Mouse (Mus musculus) cerebellum, adult 2 months (tissue): ENCODE measurements around the gene Il2.

ENCODE experiments used
- CTCF ChIP-seq: fragments of 200-500 bp; IDR thresholded peaks from 2 replicates; pipeline ENCODE4 v1.5.1; 2011; ENCODE audit warnings: low read depth, mild to moderate bottlenecking, control low read depth, low read length, moderate library complexity, borderline replicate concordance; ENCODE audit not compliant: insufficient read depth
- POLR2A ChIP-seq: fragments of 200-500 bp; IDR thresholded peaks from 2 replicates; pipeline ENCODE4 v1.6.1; 2011; ENCODE audit warnings: low read length, control low read depth, borderline replicate concordance; ENCODE audit not compliant: insufficient read depth

- TF ChIP-seq POLR2A (no peak), CTCF (no peak)
Observed at GRCm38 (mm10) chr3:37129063-37129462, 3.3 kb upstream of the Il2 start.
